Mouse (Mus musculus): ENCODE measurements around the gene Sema3d.

Gene Sema3d

DNA sequence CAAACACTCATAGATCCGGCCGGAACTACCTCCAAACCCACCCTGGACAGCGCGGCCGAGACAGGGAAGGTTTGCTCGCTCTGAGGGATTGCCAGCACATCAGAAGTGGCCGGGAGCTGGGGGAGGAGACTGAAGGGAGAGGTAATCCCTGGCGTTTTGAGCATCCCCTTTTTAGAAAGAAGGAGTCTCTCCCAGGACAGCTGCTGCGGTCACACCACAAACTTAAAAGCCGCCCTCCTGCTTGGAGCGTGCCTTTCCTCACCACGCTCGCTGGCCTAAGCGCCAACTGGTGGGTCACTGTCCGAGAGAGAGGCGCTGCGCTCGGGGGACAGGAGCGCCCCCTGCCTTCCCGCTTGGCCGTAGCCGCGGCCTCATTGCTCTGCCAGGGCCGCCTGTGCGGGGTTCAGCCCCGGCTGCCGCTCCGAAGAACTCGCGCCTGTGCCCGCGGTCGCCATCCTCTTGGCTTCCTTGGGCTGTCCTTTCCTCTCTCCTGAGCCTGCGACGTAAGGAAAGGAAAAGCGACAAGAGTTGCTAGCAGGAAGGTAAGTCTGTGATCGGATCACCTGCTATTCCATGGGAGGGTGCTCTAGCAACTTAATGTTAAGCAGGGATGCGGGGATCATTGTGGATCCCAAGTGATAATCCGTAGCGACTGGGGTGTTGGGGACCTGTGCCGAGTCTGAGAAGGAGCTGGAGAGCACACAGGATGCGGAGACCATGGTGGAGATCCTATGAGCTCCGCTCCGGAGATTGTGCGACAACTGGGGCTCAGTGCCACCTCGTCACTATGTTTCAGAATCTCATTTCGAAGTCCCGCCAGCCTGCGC, at the start of gene Sema3d:
Sema3d (plus strand) TSS at position 253 of the 827 bp plus-strand sequence.
- DNase-seq: peak; percentile 10 to 19

GRCm38 (mm10) chr5:12377261-12377660, 5.9 kb upstream of the Sema3d start:
- no peak for DNase-seq

DNA sequence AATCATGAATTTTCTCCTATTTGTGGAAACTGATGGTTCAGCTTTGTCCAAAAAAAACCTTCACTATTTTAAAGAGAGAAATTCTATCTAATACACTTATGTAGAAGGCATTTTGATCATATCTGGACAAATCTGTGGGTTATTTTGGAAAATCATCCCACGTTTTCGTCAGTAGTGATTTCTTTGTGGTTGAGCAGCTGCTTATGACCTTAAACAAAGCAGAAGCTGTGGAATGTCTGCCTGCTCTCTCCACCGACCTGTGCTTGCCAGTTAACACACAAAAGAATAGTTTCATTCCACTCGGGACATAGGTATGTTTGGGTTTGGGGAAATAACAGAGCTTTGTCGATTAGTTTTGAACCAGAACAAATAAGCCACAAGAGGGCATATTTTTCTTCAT, 4.3 kb upstream of the Sema3d start:
- no peak for DNase-seq

- DNase-seq: no peak
Observed at GRCm38 (mm10) chr5:12382010-12382409, 1.2 kb upstream of the Sema3d start.

GRCm38 (mm10) chr5:12383960-12384285, 738 bp downstream of the Sema3d start:
- no peak for DNase-seq

DNA sequence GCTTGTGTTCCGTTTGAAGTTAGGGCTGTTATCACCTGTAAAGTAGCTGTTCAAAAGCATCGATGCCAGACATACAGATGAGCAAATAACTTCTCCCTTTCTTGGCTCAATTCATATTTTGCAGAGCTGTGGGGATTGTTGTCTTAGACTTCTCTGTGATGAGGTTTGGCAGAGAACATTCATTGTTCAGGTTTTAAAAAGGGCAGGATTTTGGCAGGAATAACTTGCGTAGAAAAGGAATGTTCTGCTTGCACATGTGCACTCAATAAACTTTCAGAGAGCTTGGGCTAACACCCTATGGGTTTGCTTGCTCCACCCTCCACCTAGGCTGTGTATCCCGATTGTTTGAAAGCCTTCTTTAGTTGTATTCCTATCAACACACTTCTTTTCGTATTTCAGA, 9.5 kb downstream of the Sema3d start:
- no peak for DNase-seq

DNA sequence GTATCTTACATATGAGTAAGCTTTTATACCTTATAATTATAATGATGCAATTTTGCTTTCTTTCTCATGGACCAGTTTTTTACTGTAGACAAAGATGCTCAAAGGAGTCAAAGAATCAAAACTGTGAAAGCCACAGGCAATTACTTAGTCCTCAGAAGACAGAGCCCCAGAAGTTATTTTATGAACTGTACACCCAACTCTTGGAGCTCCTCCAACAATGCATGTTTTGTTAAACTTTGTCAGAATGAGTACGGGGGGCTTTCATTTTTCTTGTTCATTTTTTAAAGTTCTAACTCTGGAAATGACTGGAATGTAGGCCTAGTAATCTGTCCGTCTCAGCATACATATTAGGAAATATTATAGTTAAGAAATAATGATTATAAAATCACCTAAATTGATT, 16.1 kb downstream of the Sema3d start:
- DNase-seq: no peak

DNA sequence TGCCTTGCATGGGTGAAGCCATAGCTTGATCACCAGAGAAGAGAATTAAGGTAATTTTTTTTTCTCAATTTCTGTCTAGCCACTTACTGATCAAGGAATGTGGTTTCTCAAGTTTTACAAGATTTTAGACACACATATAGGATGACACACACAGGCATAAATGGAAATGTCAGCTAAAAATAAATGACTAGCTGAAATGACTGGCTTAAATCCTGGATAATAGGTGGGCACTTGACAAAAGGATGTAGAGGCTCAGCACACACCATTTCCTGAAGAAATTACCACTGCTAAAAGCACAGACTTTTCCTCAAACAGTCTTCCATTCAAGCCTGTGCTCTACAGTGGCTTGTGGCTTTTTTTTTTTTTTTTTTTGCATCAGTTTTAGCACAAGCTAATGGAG, 21.0 kb downstream of the Sema3d start:
- DNase-seq: no peak

GRCm38 (mm10) chr5:12412595-12412994, 29.4 kb downstream of the Sema3d start:
- DNase-seq: no peak

- DNase-seq: no peak
Observed at GRCm38 (mm10) chr5:12423264-12423663, 40.1 kb downstream of the Sema3d start.

- no peak for DNase-seq
Observed at GRCm38 (mm10) chr5:12441737-12442136, 58.6 kb downstream of the Sema3d start.

GRCm38 (mm10) chr5:12442176-12443105, 59.3 kb downstream of the Sema3d start:
- DNase-seq: no peak

GRCm38 (mm10) chr5:12451089-12451488, 67.9 kb downstream of the Sema3d start:
- DNase-seq: no peak

GRCm38 (mm10) chr5:12454946-12455345, 71.8 kb downstream of the Sema3d start:
- no peak for DNase-seq

DNA sequence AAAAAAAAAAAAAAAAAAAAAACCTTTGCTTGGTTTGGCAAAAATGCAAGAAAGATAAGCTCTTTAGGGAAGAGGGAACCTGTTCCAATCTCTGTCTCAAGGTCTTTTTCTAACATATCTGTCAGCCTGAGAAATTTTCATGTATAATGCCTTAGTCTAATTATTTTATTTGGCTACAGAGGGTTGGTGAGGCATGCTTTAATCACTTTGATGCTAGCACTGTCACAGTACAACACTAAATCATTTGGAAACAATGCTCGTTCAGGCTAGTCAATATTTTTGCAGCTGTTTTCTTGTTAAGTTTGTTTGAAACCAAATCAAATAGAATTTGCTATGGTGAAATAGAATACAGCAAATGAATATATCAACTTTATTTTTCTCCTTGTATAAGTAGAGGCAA, 74.3 kb downstream of the Sema3d start:
- DNase-seq: no peak

DNA sequence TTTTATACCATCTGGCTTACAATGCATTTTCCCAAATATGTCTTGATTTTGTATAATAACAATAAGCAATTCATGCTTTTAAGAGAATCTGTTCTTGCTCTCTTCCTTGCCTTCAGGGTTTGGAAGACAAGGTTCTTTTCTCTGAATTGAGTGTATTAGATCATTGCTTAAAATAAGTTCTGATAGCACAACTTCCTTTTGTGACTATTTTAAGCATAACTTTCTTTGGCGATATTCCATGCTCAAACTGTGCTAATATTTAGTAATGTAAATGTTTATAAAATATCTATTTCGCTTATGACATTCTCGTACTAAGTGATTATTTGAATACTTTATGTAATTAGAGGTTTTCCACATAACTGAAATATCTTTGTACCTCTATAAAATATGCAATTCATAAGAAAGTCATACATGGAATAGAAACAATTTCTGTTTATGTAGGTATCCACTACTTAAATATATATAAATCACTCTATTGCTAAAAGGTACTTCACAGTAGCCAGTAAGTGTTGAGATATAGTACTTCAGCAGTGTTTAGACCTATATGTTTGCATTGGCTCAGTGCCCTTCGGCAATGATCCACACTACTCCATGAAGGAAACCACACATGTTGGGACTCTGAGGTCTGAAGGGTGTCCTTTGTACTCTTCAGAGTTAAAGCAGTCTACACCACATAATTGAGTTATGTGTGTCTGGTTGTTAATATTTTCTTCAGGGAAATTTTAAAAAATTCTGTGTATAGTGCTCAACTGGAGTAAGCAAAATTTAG, 84.6 kb downstream of the Sema3d start:
- DNase-seq: no peak

DNA sequence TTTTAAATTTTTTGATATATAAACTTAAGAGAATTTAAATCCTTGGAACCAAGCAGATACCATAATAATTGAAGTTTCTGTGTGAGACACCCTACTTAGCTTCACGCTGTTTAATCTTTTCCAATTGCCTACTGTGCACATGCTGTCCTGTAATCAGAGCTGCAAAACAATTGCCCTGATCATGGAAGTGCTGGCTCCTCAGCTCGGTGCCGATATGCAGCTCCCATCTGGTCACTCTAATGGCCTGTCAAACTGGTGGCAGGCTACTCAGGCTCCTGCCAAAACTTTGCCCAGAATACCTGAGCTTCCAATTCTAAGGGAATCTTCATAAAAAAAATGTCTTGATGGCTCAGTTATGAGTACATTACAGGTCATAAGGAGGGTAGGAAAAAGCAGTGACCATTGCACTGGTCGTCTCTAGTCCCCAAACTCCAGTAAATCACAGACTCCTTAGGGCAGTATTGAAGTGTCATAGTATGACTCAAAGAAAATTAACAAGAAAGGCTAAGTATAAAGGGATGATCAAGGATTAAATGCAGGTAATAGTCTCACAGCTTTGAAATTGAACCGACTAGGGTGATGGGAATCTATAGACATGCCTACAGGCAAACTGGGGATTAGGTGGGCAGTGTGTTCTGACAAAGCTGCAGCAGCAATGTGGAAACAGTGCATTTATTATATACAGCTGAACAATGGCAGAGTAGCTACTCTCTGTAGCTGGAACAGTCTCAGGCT, 91.9 kb downstream of the Sema3d start:
- DNase-seq: no peak

- no peak for DNase-seq
Observed at GRCm38 (mm10) chr5:12475639-12475916, 92.4 kb downstream of the Sema3d start.

GRCm38 (mm10) chr5:12487926-12488325, 104.7 kb downstream of the Sema3d start:
- no peak for DNase-seq

- no peak for DNase-seq
Observed at GRCm38 (mm10) chr5:12491704-12492103, 108.5 kb downstream of the Sema3d start.

- DNase-seq: no peak
Observed at GRCm38 (mm10) chr5:12498227-12498928, 115.2 kb downstream of the Sema3d start.

- no peak for DNase-seq
Observed at GRCm38 (mm10) chr5:12499037-12499436, 115.9 kb downstream of the Sema3d start.
